Mouse (Mus musculus) thymus, adult 2 months (tissue): ENCODE data around the gene Tuba3b.

Source experiments
- CTCF ChIP-seq: fragments of 200-500 bp; IDR thresholded peaks from 2 replicates; pipeline ENCODE4 v1.5.1; 2012; ENCODE audit warnings: mild to moderate bottlenecking, control low read depth, low read length, moderate library complexity, borderline replicate concordance; ENCODE audit not compliant: control insufficient read depth, poor library complexity, insufficient read depth; ENCODE audit errors: extremely low read depth
- POLR2A ChIP-seq: fragments of 200-500 bp; IDR thresholded peaks from 2 replicates; pipeline ENCODE4 v1.6.1; 2012; ENCODE audit warnings: mild to moderate bottlenecking, low read length, control low read depth, moderate library complexity; ENCODE audit not compliant: control insufficient read depth, poor library complexity, insufficient read depth; ENCODE audit errors: extremely low read depth

GRCm38 (mm10) chr6:145656740-145657591, 41.4 kb downstream of the Tuba3b start:
- no peak for TF ChIP-seq CTCF
- TF ChIP-seq POLR2A = no peak
